Mouse (Mus musculus): Measurements from ENCODE around the gene Igsf21. TPM values are rescaled to one million over a fixed set of nuclear protein-coding genes. Genes with fewer than 3 reads are reported as not detected.
A peak's percentile ranks its signal among the peaks of the same experiment; 100 is the strongest.

Igsf21 gene
- total RNA-seq (2021), result 10 to 100 TPM; 55.4 to 72.1 TPM
- long read RNA-seq, experiment 1, transcript Igsf21-201 (10 exons, 1,979 nt), result major isoform, 89 of 117 reads
- long read RNA-seq, experiment 1, partial matches to known transcripts, result 18 of 117 reads
- long read RNA-seq, experiment 1, other reads (novel, unspliced or antisense), result 10 of 117 reads
- long read RNA-seq, experiment 2, transcript Igsf21-201 (10 exons, 1,979 nt), result major isoform, 57 of 74 reads
- long read RNA-seq, experiment 2, partial matches to known transcripts, result 11 of 74 reads
- long read RNA-seq, experiment 2, other reads (novel, unspliced or antisense), result 6 of 74 reads

DNA sequence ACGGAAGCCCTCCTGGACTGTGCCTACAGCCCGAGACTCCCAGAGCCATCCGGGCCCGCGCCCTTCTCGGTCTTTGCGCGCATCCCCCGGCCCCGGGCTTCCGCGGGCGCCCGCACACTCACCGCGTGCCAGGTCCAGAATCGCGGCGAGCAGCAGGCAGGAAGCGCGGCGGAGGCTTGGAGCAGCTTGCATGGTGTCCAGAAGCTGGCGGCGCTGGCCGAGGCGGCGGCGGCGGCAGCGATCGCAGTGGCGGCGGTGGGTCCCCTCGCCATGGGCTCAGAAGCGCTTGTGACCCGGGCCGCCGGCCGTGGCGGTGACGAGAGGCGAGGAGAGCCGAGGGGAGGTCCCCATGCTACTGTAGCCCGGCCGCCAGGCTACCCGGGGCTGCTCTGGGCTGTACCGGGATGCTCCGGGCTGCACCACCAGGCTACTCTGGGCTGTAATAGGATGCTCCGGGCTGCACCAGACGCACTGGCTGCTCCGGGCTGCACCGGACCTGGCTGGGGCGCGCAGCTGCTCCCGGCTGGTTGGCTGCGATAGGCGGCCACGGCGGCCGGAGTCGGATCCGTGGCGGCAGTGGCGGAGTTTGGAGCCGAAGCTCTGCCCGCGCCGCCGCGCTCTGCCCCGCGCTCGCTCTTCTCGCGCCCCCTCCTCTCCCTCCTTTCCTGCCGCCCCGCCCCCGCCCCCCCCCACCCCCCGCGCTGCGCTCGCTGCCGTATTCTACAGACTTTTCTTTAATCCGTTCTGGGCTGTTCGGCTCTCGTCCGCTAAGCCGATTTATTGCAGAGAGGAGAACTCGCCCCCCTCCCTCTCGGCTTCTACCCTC lies at the start of gene Igsf21:
Gene Igsf21, minus strand, starts transcription at position 605 of the 826 bp plus-strand sequence.
- DNase-seq (ENCODE audit: low spot score in 2 of 2), result peak; percentile 27 to 53

DNA sequence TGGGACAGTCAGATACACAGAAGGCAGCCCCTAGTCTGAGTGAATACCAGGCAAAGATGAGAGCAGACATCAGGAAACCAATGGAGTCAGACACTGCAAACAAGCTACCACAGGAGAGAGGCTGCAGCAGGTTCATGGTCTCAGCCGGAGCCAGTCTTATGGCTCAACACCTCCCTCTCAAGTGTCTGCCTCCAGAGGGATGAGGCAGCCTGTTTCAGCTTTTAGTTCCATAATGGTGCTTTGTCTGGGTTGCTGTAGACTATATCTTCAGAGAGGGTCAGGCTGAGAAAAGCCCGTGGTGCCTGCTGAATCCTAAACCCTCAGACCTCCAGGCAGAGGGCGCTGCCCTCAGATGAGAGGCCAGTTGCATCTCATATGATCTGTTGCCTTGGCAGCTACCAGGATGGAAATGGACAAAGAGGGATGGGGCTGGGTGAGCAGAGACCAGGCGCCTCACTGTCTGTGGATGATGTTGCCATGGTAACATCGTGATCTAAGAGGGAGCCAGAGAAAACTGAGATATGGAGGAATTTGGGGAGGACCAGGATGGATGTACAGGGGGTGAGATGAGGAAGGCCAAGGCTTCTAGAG lies 39.2 kb upstream of the Igsf21 start:
- DNase-seq (ENCODE audit: low spot score in 2 of 2), result peak in 1 of 2 experiments; percentile 47

DNA sequence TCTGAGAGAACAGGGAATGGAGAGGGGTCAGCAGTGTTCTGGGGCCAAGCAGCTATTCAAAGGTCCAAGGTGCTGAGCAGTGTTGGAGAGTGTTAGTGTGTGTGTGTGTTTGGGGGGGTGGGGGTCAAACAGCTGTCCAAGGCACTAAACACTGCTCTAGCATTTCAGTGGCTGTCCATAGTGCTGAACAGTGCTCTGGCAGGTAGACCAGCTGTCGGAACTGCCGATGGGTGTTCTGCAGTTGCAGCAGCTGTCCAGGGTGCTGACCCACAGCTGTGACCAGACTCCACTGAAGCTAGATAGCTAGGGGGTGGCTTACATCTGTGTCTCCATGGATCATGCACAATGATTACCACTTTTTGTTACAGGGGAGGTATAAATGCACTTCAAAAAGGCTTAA lies 36.8 kb upstream of the Igsf21 start:
- no peak for DNase-seq (ENCODE audit: low spot score in 2 of 2)

DNA sequence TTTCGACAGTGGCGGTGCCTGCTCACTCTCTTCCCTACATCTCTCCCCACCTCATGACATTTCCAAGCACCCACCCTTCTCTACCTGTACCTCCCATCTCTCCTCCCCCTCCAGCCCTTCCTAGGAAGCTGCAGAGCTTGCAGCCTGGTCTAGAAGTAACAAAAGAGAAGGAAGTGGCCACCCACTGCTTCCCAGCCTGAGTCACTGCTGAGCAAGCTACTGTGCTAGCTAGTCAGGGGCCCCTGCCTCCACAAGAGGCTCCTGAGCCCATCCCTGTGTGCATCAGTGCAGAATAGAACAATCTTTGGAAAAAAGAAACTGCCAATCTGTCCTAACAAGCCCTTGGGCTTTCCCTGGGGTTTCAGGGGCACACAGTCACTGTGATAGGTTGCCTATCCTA lies 31.7 kb upstream of the Igsf21 start:
- DNase-seq (ENCODE audit: low spot score in 2 of 2), result peak; percentile 47 to 57

DNA sequence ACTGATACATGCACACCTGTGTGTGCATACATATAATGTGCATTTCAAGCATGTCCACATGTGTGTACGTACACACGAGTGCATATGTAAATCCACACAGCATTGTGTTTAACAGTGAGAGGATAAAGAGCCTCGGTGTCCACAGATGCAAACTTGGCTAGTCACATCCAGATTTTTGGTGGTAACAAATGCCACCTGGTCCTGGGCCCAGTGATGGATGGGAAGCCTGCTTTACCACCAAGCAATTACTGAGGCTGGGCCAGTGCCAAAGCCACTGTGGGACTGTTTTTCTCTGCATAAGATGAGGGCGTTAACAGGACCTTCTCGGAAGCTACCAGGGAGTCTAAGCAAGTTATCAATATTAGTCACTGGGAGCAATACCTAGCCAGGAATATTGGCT lies 25.3 kb upstream of the Igsf21 start:
- DNase-seq (ENCODE audit: low spot score in 2 of 2), result no peak

DNA sequence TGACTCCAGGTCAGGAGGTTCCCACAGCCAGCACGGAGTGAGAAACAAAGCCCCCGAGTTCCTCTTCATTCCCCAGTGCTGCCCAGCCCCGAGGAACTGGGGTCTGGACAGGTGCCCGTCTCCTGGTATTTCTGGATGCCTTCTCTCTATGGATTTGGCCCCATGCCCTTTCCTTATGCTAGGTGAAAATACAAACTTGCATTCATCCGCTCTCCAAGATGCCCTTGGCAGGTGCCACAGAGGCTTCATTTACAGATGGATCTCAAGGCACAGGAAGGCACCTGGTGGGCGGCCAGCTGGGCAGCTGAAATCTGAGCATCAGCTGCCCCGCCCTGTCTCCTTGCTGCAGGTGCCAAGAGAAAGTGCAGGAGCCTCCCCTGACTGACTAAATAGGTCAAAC lies 23.9 kb upstream of the Igsf21 start:
- DNase-seq (ENCODE audit: low spot score in 2 of 2), result no peak

DNA sequence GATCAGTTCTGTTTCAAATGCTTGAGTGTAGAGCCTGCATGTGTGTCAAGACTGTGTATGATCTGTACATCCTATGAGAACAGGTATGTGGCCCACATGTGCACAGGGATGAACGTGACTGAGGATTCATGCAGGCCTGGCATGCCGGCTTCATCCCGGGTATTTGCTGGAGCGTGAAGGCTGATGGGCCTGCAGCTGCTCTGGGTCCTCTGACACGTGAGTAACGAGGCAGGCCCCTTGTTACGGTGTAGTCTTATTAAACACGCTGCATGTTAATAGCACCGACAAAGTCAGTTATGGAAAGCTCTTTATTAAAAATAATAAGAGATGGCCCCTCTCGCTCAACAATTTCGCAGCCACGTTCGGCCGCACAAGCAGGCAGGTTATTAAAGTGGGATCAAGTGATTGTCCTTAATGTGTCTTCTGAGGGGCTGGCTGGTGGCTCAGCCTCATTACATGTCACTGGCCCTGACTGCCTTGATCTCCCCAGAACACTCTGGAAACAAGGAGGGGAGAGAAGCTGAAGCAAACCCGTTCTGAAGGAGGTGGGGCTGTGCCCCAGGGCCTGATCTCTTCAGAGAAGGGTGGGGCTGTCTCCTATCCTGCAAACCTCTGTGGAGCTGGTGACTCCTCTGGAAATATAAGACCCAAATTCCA lies 22.7 kb upstream of the Igsf21 start:
- no peak for DNase-seq (ENCODE audit: low spot score in 2 of 2)

DNA sequence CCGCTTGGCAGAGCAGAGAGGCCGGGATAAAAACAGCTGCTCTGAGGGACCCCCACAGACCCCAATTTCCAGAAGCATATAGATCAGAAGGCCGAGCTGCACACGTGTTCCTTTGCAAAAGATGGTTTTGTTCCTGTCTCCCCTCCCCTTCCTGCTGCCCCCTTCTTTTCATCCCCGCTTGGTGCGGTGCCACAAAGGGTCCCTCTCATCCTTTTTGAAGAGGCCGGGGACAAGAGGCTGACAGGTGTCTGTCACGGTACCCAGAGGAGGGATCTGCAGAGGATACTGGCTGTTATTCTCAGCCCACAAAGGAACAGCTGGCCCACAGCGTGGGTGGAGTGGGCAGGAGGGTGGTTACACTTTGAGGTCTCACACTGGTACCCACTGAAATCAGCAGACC lies 21.3 kb upstream of the Igsf21 start:
- no peak for DNase-seq (ENCODE audit: low spot score in 2 of 2)

DNA sequence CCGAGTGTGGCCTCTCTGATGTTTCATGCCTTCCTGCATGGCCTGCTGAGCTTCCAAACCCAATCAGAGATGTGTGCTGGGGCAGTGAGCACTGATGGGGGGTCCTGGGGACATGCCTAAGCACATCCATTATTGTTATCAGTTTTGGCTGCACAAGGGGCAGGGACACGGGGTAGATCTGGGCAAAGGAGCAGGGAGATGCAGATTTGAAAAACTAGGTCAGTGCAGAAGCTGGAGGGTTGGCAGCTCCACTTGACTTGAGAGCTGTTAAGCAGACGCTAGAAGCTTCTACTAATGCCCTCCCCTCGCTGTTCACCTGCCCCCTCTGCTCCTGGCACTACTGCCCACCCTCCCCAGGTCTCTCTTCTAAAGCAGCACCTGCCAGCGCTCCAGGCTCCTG lies 20.5 kb upstream of the Igsf21 start:
- no peak for DNase-seq (ENCODE audit: low spot score in 2 of 2)

DNA sequence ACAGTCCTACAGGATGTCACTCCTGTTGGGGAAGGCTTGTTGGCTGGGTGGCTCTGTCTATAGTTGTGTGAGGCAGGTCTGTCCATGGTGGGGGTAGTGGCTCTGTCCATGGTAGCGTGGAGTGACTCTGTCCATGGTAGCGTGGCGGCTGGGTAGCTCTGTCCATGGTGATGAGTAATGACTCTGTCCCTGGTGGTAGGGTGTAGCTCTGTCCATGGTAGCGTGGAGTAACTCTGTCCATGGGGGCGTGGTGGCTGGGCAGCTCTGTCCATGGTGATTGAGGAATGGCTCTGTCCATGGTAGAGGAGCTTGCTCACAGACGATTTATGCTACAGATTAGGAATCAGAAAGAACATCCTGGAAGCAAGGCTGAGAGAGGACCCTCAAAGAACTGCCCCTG lies 12.4 kb upstream of the Igsf21 start:
- DNase-seq (ENCODE audit: low spot score in 2 of 2), result no peak

DNA sequence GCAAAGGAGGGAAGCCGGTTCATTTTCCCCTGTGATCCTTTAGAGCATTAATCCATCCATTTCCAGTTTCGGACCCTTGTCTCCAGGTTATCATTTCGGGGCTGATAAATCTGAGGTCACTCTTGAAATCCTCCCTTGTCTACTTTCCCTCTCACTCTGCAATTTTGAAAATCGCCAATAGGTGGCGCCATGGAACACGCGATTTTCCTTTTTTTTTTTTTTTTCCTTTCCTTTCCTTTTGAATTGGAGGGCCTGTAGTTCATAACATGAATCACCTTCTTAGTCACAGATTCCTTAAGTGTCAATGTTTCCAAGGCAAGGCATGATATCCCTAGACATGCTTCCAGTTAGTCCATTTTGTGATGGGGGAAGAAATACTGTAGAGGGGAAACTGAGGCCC lies 5.8 kb upstream of the Igsf21 start:
- DNase-seq (ENCODE audit: low spot score in 2 of 2), result peak; percentile 59 to 64

DNA sequence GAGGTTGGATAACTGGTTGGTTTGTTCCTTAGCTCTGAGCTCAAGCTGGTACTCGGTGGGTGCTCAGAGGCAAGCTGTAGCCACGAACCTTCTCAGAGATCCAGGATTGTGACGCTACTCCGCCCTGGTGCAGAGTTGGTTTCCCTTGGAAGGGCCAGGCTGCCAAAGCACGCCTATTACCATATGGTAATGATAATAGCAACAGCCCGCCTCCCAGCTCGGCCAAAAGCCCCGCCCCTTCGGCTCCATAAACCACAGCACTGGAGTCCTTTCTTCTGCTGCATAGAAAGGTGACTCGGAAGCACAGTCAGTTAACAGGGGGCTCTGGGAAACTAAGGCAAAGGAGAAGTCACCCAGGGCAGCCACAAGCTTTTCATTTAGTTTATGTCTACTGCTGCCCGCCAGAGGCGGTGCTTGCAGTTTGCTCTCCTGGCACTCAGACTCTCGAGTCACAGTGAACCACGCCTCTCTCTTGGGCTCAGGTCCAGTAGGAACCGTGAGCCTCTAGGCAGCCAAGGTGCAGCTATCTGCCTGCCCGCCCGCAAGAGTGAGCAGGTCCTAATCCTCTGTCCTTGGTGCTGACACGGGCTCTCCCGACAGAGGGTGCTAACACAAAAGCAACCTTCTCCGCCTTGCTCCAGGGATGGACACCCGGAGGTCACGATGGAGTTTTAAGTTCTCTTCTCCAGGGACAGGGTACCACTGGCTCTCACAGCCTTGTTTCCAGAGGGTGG lies 2.6 kb upstream of the Igsf21 start:
- peak in 1 of 2 experiments; percentile 54 for DNase-seq (ENCODE audit: low spot score in 2 of 2)

DNA sequence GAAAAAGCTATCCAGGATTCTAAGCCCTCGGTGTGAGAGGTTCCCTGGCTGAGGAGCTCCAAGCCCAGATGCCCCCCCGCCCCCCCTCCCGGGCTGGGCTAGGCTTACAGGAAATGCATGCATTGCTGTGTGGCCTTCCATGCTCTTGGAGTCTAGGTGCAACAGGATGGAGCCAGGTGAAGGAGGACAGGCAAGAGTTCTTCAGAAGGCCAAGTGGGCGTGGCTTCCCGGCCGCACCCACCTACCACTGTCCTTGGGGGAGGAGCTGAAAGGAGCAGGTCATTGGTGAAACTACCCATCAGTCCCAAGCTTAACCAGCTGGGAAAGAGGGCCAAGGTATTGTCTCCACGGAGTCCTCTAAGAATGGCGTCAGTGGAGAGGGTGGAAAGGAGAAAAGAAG lies 1.8 kb upstream of the Igsf21 start:
- DNase-seq (ENCODE audit: low spot score in 2 of 2), result no peak

DNA sequence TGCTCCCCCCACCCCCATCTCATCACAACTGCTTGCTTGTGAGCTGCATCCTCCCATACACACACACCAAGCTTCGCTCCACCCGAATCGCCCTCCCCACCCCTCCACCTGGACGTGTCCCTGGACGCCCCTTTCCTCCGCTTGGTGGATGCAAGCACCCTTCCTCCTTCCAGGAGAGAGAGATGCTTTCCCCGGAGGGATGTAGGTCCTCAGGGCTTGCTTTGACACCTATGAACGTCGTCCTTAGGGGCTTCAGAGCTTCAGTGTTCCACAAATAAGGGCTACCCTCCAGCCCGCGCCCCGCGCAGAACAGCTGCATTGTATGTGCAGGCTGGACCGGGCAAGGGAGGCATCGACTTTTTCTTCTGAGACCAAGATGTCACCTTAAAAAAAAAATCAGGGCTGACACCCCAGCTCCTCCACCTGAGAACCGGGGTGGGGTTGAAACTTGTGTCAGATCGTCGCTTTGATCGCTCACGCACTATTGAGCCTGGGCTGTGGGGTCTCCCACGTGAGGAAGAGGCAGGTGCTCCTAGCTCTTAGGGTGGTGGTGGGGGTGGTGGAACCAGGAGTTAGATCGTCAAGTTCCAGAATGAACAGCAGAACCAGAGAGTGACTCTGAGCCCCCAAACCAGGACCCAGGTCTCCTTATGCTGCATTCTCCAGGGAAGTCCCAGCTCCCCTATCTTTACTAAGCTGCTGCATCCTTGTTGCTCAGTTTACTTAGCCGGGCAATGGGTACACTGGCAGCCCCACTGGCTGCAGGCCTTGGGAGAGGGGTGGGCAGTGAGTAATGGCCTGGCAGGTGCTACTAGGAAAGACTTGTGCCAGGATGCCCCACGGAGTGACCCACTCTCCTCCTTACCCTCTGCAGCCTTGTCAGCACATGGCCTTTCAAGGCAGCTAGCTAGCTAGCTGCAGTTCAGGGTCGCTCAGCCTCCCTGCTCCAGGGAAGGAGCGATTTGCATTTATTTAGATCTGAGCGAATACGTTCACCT lies 721 bp upstream of the Igsf21 start:
- no peak for DNase-seq (ENCODE audit: low spot score in 2 of 2)

DNA sequence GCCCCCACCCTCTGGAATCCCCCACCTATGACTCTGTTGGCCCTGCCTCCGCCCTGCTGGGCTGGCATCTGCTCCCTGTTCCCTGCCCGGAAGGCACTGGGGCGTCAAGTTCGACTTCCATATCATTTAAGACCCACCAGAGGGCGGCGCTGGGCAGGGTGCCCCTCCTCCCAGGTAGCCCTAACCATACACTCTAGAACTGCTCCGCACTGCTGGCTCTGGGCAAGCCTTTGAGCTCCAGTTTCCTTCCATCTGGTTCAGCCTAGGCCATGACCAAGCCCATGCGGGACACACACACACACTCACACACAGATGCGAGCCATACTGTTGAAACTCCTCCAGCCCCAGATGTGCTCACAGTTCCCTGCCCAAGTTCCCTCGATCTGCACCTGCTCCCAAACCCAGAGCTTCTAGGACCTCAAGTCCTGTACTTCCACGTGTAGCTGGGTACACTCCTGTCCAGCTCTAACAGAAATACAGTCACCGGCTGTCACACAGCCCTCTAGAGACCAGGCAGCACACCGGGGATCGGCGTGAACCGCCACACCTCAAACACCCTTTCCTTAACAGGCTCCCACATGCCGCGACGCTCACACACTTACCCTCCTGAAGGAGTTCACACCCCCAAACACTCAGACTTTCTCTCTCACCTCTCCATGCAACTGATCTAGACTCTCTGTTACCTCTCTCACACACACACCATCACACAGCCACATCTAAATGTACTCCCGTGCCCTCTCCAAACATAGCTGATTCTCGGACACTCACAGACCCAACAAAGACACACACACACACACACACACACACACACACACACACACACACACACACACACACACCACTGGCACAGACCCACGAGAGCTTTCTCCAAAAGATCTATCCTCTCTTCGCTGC lies 1.1 kb downstream of the Igsf21 start:
- peak in 1 of 2 experiments; percentile 17 for DNase-seq (ENCODE audit: low spot score in 2 of 2)

DNA sequence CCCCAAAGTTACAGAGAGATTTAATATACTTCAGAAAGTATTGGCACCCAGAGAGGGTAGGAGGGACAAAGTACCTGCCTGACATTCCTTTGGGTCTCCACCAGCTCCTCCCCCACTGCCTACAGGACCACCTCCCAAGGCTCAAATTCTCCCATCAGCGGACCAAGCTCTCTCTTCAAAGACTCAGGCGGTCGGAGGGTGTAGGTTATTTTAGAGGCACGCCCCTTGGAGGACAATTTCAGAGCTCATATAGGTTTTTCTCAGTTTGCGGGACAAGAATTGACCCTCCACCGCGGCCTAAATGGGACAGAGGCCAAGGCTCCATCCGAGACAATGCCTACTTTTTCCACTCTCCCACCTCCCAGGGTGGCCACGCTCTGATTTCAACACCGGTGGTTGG lies 1.7 kb downstream of the Igsf21 start:
- no peak for DNase-seq (ENCODE audit: low spot score in 2 of 2)

DNA sequence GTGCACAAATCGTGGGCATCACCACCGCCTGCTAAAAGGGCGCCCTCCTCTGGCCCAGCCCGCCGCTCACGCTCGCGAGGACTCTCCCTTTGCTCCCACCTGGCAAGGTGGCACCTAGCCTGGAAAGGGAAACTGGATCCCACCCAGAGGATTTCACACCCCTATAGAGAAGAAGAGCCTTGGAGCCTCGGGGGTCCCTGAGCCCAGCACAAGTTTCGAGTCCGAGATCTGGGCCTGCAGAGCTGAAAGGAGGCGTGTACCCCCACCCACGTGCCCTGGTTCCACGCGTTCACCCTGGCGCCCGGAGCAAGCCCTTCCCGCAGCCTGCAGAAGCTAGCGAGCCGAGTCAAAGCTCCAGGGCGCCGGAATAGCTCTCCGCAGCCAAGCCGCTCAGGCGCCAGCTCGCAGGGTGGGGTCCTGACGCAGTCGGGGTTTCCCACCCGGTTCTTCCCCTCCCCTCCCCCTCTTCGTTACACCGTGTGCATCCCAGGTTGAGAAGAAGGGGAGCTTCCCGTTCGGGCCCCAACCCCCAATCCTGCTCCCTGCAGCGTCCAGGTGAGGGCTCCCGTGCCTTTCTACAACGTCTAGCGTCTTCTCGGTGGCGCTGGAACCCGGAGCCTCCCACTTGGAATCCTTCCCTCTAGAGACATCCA lies 2.3 kb downstream of the Igsf21 start:
- no peak for DNase-seq (ENCODE audit: low spot score in 2 of 2)

DNA sequence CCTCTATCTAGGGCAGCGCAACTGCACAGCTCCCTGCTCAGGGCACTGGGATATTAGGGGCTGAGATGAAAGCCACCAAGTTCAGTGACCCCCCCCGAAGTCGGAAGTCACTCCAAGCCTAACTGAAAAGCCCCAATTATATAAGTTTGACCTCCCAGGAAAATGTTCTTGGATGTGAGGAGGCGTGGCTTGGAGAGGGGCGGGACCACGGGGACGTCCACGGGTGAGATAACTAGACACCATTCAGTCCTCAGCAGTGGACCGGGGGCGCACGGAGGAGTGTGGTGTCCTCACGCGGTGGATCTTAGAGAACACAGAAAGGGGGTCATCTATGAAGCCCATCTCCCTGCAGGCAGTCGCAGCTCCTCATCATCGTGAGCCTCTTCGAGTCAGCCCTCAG lies 3.4 kb downstream of the Igsf21 start:
- no peak for DNase-seq (ENCODE audit: low spot score in 2 of 2)

Data from left cerebral cortex, adult 18-20 months (tissue).